ENCODE assay signal across 27 mouse cellular contexts in genomic region chr13:71460607-71461006, GRCm38 (mm10).
"Had no signal": no experiment of that assay in that cellular context is flagged by ENCODE, and none has a peak within 500 bp of the region (broad histone marks: within the 10 kb centered on the region; RNA-seq: fewer than 3 reads in every experiment).

No protein-coding gene starts in this region.

- H3K4me2 ChIP-seq: embryonic facial prominence, embryonic 12.5 days; embryonic facial prominence, embryonic 13.5 days; embryonic facial prominence, embryonic 15.5 days; forebrain, embryonic 12.5 days; forebrain, embryonic 13.5 days; forebrain, embryonic 15.5 days had no signal

- DNase-seq: cerebellum, adult 2 months; cerebellum, adult 8-10 months; cerebellum, adult 9-10 months; cerebellum, adult 9-11 months; cerebellum, postnatal 10 days; cerebellum, postnatal 14 days; cerebellum, postnatal 25 days; cerebellum, postnatal 36 days; forebrain, postnatal 0 days; gastrocnemius, adult 2 months; gastrocnemius, postnatal 10 days; gastrocnemius, postnatal 14 days; gastrocnemius, postnatal 25 days; gastrocnemius, postnatal 36 days; heart, adult 18-20 months; heart, adult 2 months had no signal

- H3K27ac ChIP-seq: embryonic facial prominence, embryonic 10.5 days; embryonic facial prominence, embryonic 12.5 days; embryonic facial prominence, embryonic 13.5 days; embryonic facial prominence, embryonic 15.5 days; forebrain, embryonic 10.5 days; forebrain, embryonic 12.5 days; forebrain, embryonic 13.5 days; forebrain, embryonic 15.5 days; gastrocnemius, adult 2 months; heart, adult 2 months had no signal

- H3K9me3 ChIP-seq: embryonic facial prominence, embryonic 10.5 days; embryonic facial prominence, embryonic 12.5 days; embryonic facial prominence, embryonic 13.5 days; embryonic facial prominence, embryonic 15.5 days; forebrain, embryonic 10.5 days; forebrain, embryonic 12.5 days; forebrain, embryonic 13.5 days; forebrain, embryonic 15.5 days had no signal

- H3K4me3 ChIP-seq: embryonic facial prominence, embryonic 10.5 days; embryonic facial prominence, embryonic 12.5 days; embryonic facial prominence, embryonic 13.5 days; embryonic facial prominence, embryonic 15.5 days; erythroblast, embryonic 14.5 days; forebrain, embryonic 10.5 days; forebrain, embryonic 12.5 days; forebrain, embryonic 13.5 days; forebrain, embryonic 15.5 days; gastrocnemius, adult 2 months; heart, adult 2 months had no signal

- ATAC-seq: forebrain, embryonic 13.5 days; forebrain, embryonic 14.5 days; forebrain, embryonic 15.5 days; forebrain, embryonic 16.5 days; forebrain, postnatal 0 days had no signal

- H3K36me3 ChIP-seq: embryonic facial prominence, embryonic 10.5 days; embryonic facial prominence, embryonic 12.5 days; embryonic facial prominence, embryonic 13.5 days; embryonic facial prominence, embryonic 15.5 days; forebrain, embryonic 10.5 days; forebrain, embryonic 12.5 days; forebrain, embryonic 15.5 days had no signal

- H3K9ac ChIP-seq: embryonic facial prominence, embryonic 12.5 days; embryonic facial prominence, embryonic 13.5 days; embryonic facial prominence, embryonic 15.5 days; forebrain, embryonic 12.5 days; forebrain, embryonic 13.5 days; forebrain, embryonic 15.5 days; forebrain, postnatal 0 days had no signal
